Mouse (Mus musculus) kidney, embryonic 15.5 days (tissue): ENCODE results near the gene 5830473C10Rik. TPM values are rescaled to one million over a fixed set of nuclear protein-coding genes. Genes with fewer than 3 reads are reported as not detected.

ENCODE experiments used
- ATAC-seq: fragments of 200-750 bp; cut with Nextera tagmentation; replicated peaks from 2 replicates; pipeline ENCODE4 v1.8.0; 2017; ENCODE audit warnings: moderate TSS enrichment; ENCODE audit not compliant: low FRiP score
- H3K27ac ChIP-seq: fragments of 300-500 bp; sonication (generic); 2 replicates; pipeline ENCODE4 v1.5.1; 2015; ENCODE audit warnings: mild to moderate bottlenecking, inconsistent platforms
- H3K27me3 ChIP-seq: fragments of 300-500 bp; sonication (generic); 2 replicates; pipeline ENCODE4 v1.6.1; 2015; ENCODE audit warnings: inconsistent platforms
- H3K36me3 ChIP-seq: fragments of 300-500 bp; sonication (generic); 2 replicates; pipeline ENCODE4 v1.6.1; 2015; ENCODE audit warnings: inconsistent platforms
- H3K4me1 ChIP-seq: fragments of 300-500 bp; sonication (generic); 2 replicates; pipeline ENCODE4 v1.6.1; 2015; ENCODE audit warnings: inconsistent platforms
- H3K4me2 ChIP-seq: fragments of 300-500 bp; sonication (generic); 2 replicates; pipeline ENCODE4 v1.6.1; 2015; ENCODE audit warnings: moderate library complexity, mild to moderate bottlenecking, inconsistent platforms
- H3K4me3 ChIP-seq: fragments of 300-500 bp; sonication (generic); replicated peaks from 2 replicates; pipeline ENCODE4 v1.5.1; 2015; ENCODE audit warnings: mild to moderate bottlenecking, inconsistent platforms
- H3K9ac ChIP-seq: fragments of 300-500 bp; sonication (generic); 2 replicates; pipeline ENCODE4 v1.6.1; 2015; ENCODE audit warnings: mild to moderate bottlenecking, inconsistent platforms
- H3K9me3 ChIP-seq: fragments of 300-500 bp; sonication (generic); replicated peaks from 2 replicates; pipeline ENCODE4 v1.6.1; 2016; ENCODE audit warnings: inconsistent platforms
- WGBS: fragments of 180-500 bp; shearing (Covaris S2); methylation state at CpG from one replicate; pipeline ENCODE4 v1.1.7; 2015; ENCODE audit warnings: mixed read lengths; 5-methylcytosine and 5-hydroxymethylcytosine counted together
- polyA plus RNA-seq: library from polyadenylated mRNA; unstranded; fragments of >200 nt; fragmentation: Nextera tagmentation; extraction: Ambion mirVana; gene quantifications from 2 replicates; pipeline ENCODE4 v1.2.1, GENCODE M21; 2015

The 5830473C10Rik gene
- polyA plus RNA-seq, 1 experiment from 2014 or later, result 0.09 TPM

DNA sequence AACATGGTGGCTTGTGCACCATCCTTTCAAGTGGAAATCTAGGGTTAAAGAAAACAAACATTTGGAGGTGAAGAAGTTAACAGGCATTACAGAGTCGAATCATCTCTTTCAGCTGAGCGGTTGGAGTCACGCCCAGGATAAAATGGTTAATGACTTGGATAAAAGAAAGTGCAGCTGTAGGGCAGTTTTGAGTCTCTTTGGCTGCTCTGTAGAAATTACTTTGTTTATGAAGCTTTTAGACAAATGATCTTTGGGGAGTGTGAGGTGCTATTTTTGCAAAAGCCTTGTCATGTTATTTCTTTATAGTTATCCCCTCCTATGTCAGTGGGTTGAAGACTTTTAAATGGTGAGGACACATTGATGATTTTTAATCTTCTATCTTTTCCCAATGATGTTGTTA, 10.3 kb downstream of the 5830473C10Rik start:
- 25% methylated on average over 3 of the region's 3 CpGs for WGBS
- Histone ChIP-seq H3K9me3 (no peaks in the 10 kb centered on the region), H3K27me3 (no peaks in the 10 kb centered on the region), H3K9ac (no peak overlapping the region), H3K4me1 (peaks cover 12% of the 10 kb centered on the region; the same call in 1 of the 2 replicates), H3K36me3 (no peaks in the 10 kb centered on the region), H3K4me2 (no peak overlapping the region), H3K27ac (no peak overlapping the region), H3K4me3 (no peak overlapping the region)
- ATAC-seq, result no peak

DNA sequence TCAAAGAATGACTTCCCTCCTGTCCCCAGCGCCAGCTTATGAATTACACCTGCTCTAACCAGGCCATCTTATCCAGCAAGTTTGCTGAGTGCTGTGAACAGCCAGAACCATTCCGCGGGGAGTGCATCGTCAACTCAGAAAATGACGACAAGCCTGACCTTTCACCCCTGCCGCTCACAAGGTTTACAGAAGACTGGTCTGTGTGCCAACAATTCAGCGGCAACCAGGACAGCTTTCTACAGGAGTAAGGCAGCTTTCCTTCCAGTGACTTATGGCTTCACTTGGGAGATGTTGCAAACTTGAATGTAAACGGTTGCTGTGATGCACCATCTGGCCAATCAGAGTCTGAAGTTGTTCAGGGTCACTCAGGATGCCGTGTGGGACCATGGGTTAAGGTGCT, 16.8 kb downstream of the 5830473C10Rik start:
- Histone ChIP-seq H3K27me3 (no peaks in the 10 kb centered on the region), H3K9me3 (no peaks in the 10 kb centered on the region), H3K4me1 (no peaks in the 10 kb centered on the region), H3K36me3 (no peaks in the 10 kb centered on the region), H3K4me2 (no peak overlapping the region), H3K9ac (no peak overlapping the region), H3K4me3 (no peak overlapping the region), H3K27ac (no peak overlapping the region)
- no peak for ATAC-seq
- WGBS, result 69% methylated on average over 9 of the region's 9 CpGs

DNA sequence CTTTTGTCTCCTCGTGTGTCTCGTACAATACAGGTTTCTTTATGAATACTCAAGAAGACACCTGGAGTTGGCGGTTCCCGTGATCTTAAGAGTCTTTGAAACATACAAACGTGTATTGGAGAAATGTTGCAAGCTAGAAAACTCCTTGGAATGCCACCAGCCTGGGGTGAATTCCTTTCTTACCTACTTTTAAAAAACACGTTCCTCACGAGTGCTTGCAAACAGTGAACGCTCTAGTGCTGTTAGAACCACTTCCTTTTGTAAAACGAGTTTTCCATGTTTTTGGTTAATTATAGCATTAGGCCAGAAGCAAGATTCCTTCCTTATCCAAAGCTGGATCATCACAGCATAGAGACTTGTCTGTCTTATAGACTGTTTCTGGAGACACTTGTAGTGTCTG, 18.6 kb downstream of the 5830473C10Rik start:
- no peak overlapping the region for H3K4me3 ChIP-seq
- ATAC-seq, result no peak; the same call in 1 of the 2 replicates
- H3K9ac ChIP-seq, result no peak overlapping the region
- H3K4me2 ChIP-seq, result no peak overlapping the region
- H3K27me3 ChIP-seq, result no peaks in the 10 kb centered on the region
- 81% methylated on average over 9 of the region's 9 CpGs for WGBS
- no peaks in the 10 kb centered on the region for H3K9me3 ChIP-seq
- H3K36me3 ChIP-seq, result no peaks in the 10 kb centered on the region
- no peaks in the 10 kb centered on the region for H3K4me1 ChIP-seq
- H3K27ac ChIP-seq, result peak overlapping the region; percentile 48; the same call in 1 of the 2 replicates

DNA sequence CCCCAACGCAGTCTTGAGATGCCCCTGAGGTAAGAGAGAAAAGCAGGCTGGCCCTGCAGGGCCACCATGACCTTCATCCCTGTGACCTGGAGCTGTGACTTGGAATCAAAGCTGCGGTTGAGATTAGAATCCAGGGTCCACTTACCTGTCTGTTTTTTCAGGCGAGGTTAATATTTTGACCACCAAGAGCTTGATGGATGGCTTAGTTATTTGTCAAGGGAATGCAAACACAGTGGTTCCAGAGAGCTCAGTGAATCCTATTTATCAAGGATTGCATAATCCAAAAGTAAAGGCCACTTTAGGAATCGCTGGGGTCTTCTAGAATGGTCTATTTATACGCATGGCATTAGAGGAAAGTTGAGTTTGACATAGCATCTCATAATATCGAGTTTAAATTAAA, 21.3 kb downstream of the 5830473C10Rik start:
- ATAC-seq, result no peak
- no peak overlapping the region for H3K4me3 ChIP-seq
- H3K4me1 ChIP-seq, result no peaks in the 10 kb centered on the region
- no peak overlapping the region for H3K4me2 ChIP-seq
- no peaks in the 10 kb centered on the region for H3K36me3 ChIP-seq
- no peaks in the 10 kb centered on the region for H3K9me3 ChIP-seq
- no peaks in the 10 kb centered on the region for H3K27me3 ChIP-seq
- 85% methylated on average over 6 of the region's 6 CpGs for WGBS
- H3K27ac ChIP-seq, result no peak overlapping the region
- H3K9ac ChIP-seq, result no peak overlapping the region

DNA sequence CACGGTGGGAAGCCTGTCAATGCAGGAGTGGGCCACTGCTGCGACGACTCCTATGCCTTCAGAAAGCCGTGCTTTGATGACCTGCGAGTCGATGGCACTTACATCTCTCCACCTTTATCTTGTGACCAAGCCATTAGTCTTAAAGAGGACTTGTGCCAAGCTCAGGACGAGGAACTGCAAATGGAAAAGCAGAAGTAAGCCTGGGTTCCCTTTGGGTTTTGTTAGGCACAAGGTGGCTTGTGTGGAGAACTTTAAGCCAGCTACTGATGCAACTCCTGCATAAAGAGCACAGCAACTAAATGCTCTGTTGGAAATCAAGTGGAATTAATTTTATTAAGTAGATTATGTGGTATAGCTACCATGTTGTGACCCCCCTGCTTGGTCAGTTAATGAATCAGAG, 23.9 kb downstream of the 5830473C10Rik start:
- WGBS, result 87% methylated on average over 7 of the region's 7 CpGs

DNA sequence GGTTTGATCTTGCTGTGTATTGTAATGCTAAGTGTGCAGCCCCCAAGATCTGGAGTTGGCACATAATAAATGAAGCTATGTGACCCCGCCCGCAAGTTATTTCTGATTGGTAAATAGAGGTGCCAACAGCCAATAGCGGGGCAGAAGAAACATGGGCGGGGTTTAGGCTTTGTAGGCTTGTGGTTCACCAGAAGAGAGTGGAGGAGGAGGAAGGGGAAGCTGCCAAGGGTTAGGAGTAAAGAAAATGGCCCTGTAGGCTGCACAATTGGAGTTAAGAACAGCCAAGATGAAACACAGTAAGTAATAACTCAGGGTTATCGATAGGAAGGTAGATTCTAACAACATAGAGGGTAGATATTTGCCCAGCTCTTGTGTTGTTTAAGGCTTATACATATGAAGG, 25.6 kb downstream of the 5830473C10Rik start:
- Histone ChIP-seq H3K4me2 (no peak overlapping the region), H3K9ac (no peak overlapping the region), H3K9me3 (no peaks in the 10 kb centered on the region), H3K27ac (no peak overlapping the region), H3K4me3 (no peak overlapping the region), H3K36me3 (no peaks in the 10 kb centered on the region), H3K27me3 (no peaks in the 10 kb centered on the region), H3K4me1 (peaks cover 6% of the 10 kb centered on the region)
- ATAC-seq, result no peak
- 81% methylated on average over 5 of the region's 5 CpGs for WGBS

More for the DNA sequence above, 23.9 kb downstream of the 5830473C10Rik start:
- H3K36me3 ChIP-seq, result no peaks in the 10 kb centered on the region
- no peaks in the 10 kb centered on the region for H3K9me3 ChIP-seq
- no peaks in the 10 kb centered on the region for H3K27me3 ChIP-seq
- H3K9ac ChIP-seq, result no peak overlapping the region
- ATAC-seq, result no peak
- peaks cover 3% of the 10 kb centered on the region; the same call in 1 of the 2 replicates for H3K4me1 ChIP-seq
- H3K4me2 ChIP-seq, result no peak overlapping the region
- H3K27ac ChIP-seq, result no peak overlapping the region
- H3K4me3 ChIP-seq, result no peak overlapping the region

DNA sequence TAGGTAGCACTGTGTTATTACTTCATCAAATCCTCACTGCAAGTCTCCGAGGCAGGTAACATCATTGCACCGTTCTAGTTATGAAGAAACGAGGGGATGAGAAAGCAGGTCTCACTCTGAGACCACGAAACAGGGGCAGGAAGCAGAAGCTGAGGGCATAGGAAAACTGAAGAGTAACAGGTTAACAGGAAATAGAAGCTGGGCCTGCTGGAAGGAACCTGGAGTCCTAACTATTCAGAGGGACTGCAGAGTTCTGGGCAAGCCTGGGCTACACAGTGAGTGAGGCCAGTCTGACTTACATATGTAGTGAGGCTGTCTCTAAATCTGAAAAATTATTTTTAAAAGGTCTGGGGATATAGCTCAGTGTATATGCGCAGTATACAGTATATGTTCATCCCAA, 27.2 kb downstream of the 5830473C10Rik start:
- Histone ChIP-seq H3K4me1 (peaks cover 6% of the 10 kb centered on the region), H3K27me3 (no peaks in the 10 kb centered on the region), H3K36me3 (no peaks in the 10 kb centered on the region), H3K4me2 (no peak overlapping the region), H3K4me3 (no peak overlapping the region), H3K9me3 (no peaks in the 10 kb centered on the region), H3K27ac (no peak overlapping the region), H3K9ac (no peak overlapping the region)
- WGBS, result 90% methylated on average over 5 of the region's 5 CpGs
- ATAC-seq, result no peak

DNA sequence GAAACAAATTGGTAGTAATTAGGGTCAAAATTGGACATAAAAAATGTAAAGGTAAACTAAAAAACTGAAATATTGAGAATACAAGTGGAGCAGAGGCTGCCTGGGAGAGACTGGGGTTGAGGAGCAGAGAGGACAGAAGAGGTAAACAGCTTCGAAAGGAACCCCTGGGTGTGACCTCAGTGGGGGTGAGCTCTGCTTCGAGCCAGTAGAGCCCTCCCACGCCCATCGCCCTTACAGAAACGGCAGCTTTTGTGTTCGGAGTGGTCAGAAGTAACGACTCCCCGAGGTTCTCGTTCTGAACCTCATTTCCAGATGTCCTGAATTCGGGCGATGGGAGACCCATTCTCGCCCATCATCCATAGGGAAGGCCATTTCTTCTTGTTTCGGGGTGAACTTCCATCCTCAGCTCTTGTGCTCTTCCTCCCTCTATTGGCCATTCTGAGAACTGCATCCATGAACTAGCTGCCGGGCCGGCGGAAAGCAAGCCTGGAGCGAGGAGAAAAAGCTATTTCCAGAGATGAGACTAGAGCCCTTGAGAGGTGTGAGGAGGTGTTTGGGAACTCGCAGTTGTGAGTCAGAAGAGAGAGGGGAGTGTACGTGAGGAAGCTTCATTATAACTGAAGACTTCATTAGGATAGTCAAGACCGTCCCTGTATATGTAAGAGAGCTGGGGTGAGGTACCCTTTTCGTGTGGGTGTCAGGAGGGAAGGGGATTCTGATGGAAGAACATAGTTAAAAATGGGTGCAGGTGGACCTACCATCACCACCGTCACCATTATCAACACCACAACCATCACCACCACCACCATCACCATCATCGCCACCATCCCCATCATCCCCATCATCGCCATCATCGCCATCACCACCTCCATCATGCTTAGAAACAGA, 28.0 kb downstream of the 5830473C10Rik start:
- no peak overlapping the region for H3K27ac ChIP-seq
- H3K36me3 ChIP-seq, result no peaks in the 10 kb centered on the region
- H3K4me1 ChIP-seq, result peaks cover 6% of the 10 kb centered on the region
- peak overlapping the region; percentile 45 for H3K4me3 ChIP-seq
- H3K9me3 ChIP-seq, result no peaks in the 10 kb centered on the region
- H3K27me3 ChIP-seq, result no peaks in the 10 kb centered on the region
- peak overlapping the region; percentile 39; the same call in 1 of the 2 replicates for H3K9ac ChIP-seq
- ATAC-seq, result peak; percentile 50
- peak overlapping the region; percentile 77 for H3K4me2 ChIP-seq
- 22% methylated on average over 25 of the region's 25 CpGs for WGBS

DNA sequence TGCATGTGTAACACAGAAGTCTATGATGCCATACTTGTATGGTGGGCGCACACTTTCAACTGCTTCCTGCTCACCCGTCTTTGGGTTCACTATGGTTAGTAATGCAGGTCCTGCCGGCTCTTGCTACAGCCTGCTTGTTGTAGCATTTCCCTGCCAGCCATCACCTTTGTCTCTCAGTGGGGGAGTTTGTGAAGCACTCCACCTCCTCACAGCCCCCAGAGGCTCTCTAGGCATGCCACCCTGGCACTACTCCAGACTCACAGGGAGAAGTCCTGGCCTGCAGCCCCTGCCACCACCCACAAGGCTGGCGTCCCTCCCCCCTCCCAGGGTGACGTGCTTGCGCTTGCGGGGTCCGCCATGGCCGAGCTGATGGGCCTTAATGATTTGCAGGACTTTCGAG, 29.8 kb downstream of the 5830473C10Rik start:
- Histone ChIP-seq H3K27ac (no peak overlapping the region), H3K4me3 (no peak overlapping the region), H3K4me2 (no peak overlapping the region), H3K27me3 (no peaks in the 10 kb centered on the region), H3K9ac (no peak overlapping the region), H3K36me3 (no peaks in the 10 kb centered on the region), H3K4me1 (peaks cover 6% of the 10 kb centered on the region), H3K9me3 (no peaks in the 10 kb centered on the region)
- no peak for ATAC-seq
- whole genome bisulfite sequencing, result 83% methylated on average over 10 of the region's 10 CpGs

DNA sequence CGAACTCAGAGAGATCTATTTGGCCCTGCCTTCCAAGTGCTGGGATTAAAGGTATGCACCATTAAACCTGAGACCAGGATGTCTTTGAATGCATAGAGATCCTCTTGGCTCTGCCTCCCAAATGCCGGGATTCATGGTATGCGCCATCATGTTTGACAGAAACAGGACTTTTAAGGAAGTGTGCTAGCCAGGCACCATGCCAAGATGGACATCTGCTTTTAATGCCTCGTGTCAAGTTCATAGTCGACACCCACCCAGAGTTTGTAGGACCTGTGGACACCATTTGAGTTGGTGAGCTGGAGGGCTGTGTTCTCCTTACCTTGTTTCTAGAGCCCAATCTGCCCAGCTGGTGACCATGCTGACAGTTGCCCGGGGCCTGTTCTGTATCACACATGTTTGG, 31.0 kb downstream of the 5830473C10Rik start:
- Histone ChIP-seq H3K9ac (no peak overlapping the region), H3K27me3 (no peaks in the 10 kb centered on the region), H3K4me2 (no peak overlapping the region), H3K4me1 (peaks cover 6% of the 10 kb centered on the region), H3K4me3 (no peak overlapping the region), H3K36me3 (no peaks in the 10 kb centered on the region), H3K27ac (no peak overlapping the region), H3K9me3 (no peaks in the 10 kb centered on the region)
- ATAC-seq, result no peak
- 74% methylated on average over 6 of the region's 6 CpGs for WGBS

DNA sequence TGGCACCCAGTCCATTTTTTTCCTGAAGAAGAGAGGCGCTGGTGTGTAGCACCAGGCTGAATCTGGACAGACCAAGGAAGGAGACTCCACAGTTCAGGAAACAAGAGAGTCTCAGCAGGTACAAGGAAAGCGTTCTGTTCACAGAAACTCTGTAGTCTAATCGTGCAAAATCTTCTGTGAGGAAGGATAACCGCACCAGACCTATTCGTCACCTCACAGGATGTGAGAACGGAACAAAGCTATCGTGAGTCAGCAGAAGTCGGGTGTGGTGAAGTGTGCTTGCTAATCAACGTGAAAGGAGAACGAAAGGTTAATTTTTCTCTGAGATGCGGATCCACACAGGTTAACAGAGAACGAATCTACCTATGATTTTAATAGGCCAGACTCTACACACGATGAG, 34.0 kb downstream of the 5830473C10Rik start:
- ATAC-seq, result no peak
- 81% methylated on average over 13 of the region's 13 CpGs for WGBS
- H3K9me3 ChIP-seq, result no peaks in the 10 kb centered on the region
- no peak overlapping the region for H3K9ac ChIP-seq
- no peak overlapping the region for H3K4me3 ChIP-seq
- H3K36me3 ChIP-seq, result no peaks in the 10 kb centered on the region
- no peaks in the 10 kb centered on the region for H3K27me3 ChIP-seq
- no peak overlapping the region for H3K4me2 ChIP-seq
- H3K4me1 ChIP-seq, result peaks cover 3% of the 10 kb centered on the region; the same call in 1 of the 2 replicates
- no peak overlapping the region for H3K27ac ChIP-seq

DNA sequence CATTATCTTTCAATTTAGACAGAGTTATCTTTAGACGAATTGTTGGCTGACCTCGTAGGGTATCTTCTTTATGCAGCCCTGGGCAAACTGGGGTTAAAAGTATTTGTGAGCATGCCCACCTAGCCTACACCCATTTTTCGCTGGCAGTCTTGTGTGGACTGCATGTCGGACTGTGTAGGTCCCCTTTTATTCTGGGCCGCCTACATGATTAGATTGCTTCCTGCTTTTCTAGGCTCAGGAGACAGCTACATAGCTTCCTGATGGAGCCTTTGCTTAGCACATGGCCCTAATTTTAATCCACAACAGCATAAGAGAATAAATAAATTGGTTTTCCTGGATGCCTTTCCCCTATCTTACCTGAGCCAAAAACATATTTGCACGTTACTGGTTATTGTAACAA, 35.2 kb downstream of the 5830473C10Rik start:
- H3K36me3 ChIP-seq, result no peaks in the 10 kb centered on the region
- H3K4me1 ChIP-seq, result no peaks in the 10 kb centered on the region
- H3K4me3 ChIP-seq, result no peak overlapping the region
- H3K4me2 ChIP-seq, result no peak overlapping the region
- H3K27me3 ChIP-seq, result no peaks in the 10 kb centered on the region
- ATAC-seq, result no peak
- WGBS, result 86% methylated on average over 6 of the region's 6 CpGs
- H3K9ac ChIP-seq, result no peak overlapping the region
- no peak overlapping the region for H3K27ac ChIP-seq
- no peaks in the 10 kb centered on the region for H3K9me3 ChIP-seq
